In the genomic region with DNA sequence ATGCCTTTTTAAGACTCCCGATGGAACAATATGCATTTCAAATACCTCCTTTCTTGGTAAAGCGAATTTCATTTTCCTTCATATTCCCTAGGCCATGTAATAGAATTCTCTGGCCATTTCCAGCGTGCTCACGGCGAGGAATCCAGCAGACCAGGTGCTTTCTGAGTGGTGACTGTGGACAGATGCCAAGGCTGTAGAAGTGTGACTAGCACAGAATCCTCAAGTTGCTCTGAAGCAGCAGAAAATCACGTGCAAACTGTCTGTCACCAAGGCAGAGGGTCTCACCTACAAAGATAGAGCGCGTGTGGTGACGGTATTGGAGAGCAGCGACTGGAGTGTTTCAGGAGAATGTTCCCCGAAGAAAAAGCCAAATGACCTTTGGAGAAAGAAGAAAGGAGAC, we compare ENCODE assay signal across 20 mouse cellular contexts. TPM values are rescaled to one million over a fixed set of nuclear protein-coding genes. Genes with fewer than 3 reads are reported as not detected.
DNase-seq lines count a peak whose midpoint lies in the region; ATAC-seq and TF ChIP-seq lines count a peak whose summit lies in the region.
"Had no signal": no experiment of that assay in that cellular context is flagged by ENCODE, and none has a peak within 500 bp of the region (broad histone marks: within the 10 kb centered on the region; RNA-seq: fewer than 3 reads in every experiment).

No protein-coding gene starts in this region.

- WGBS in heart, embryonic 12.5 days, result 55% methylated on average over 11 of the region's 11 CpGs
- 44% methylated on average over 11 of the region's 11 CpGs for WGBS in heart, postnatal 0 days

- intact Hi-C loops in heart, postnatal 36 days (cut with DNase I), result no loop called here
- intact Hi-C loops in heart, postnatal 25 days (cut with DNase I), result no loop called here

- no peak overlapping the region for H3K9ac ChIP-seq in heart, embryonic 12.5 days
- H3K9ac ChIP-seq in heart, postnatal 0 days (replicated peaks; ENCODE audit: low read depth, low read length), result no peak overlapping the region; the same call in 1 of the 2 replicates
- H3K9ac ChIP-seq: embryonic facial prominence, embryonic 12.5 days; forebrain, embryonic 15.5 days; hindbrain, embryonic 13.5 days had no signal

- H3ac ChIP-seq in C2C12 (ENCODE audit: control insufficient read depth, insufficient read length, low read depth), result peak overlapping the region; percentile 30

- no peak for TF ChIP-seq CTCF in heart, postnatal 0 days (IDR thresholded peaks at IDR 0.05; ENCODE audit: low read depth)
- TF ChIP-seq CTCF in C2C12 (IDR thresholded peaks at IDR 0.05; ENCODE audit: control insufficient read depth, insufficient read depth, insufficient read length), result no peak

- no peaks in the 10 kb centered on the region for H3K27me3 ChIP-seq in heart, embryonic 12.5 days (replicated peaks)
- H3K27me3 ChIP-seq in heart, postnatal 0 days (ENCODE audit: control insufficient read depth, insufficient read depth, low read length), result no peaks in the 10 kb centered on the region
- H3K27me3 ChIP-seq in C2C12 (ENCODE audit: control insufficient read depth, insufficient read depth, insufficient read length), result no peaks in the 10 kb centered on the region
- H3K27me3 ChIP-seq: embryonic facial prominence, embryonic 12.5 days; forebrain, embryonic 15.5 days; hindbrain, embryonic 13.5 days; Patski had no signal

- no peak overlapping the region for H3K4me3 ChIP-seq in heart, embryonic 12.5 days
- H3K4me3 ChIP-seq in heart, postnatal 0 days (ENCODE audit: low read depth, low read length), result no peak overlapping the region
- no peak overlapping the region for H3K4me3 ChIP-seq in C2C12 (ENCODE audit: insufficient read depth, poor library complexity, severe bottlenecking)
- H3K4me3 ChIP-seq: embryonic facial prominence, embryonic 12.5 days; forebrain, embryonic 15.5 days; heart, adult 2 months; hindbrain, embryonic 13.5 days had no signal

- peak overlapping the region; percentile 26; the same call in 1 of the 2 replicates for H3K4me2 ChIP-seq in heart, embryonic 12.5 days
- no peak overlapping the region for H3K4me2 ChIP-seq in heart, postnatal 0 days (ENCODE audit: low read depth, low read length)
- H3K4me2 ChIP-seq: embryonic facial prominence, embryonic 12.5 days; forebrain, embryonic 15.5 days; hindbrain, embryonic 13.5 days had no signal

- no peak overlapping the region for H3K27ac ChIP-seq in heart, embryonic 12.5 days (ENCODE audit: poor library complexity, severe bottlenecking)
- H3K27ac ChIP-seq in heart, postnatal 0 days (ENCODE audit: low read depth), result peak overlapping the region; percentile 15; the same call in 1 of the 2 replicates
- H3K27ac ChIP-seq: embryonic facial prominence, embryonic 12.5 days; forebrain, embryonic 15.5 days; heart, adult 2 months; hindbrain, embryonic 13.5 days; hindbrain, postnatal 0 days had no signal

- H3K36me3 ChIP-seq in heart, embryonic 12.5 days, result no peaks in the 10 kb centered on the region
- H3K36me3 ChIP-seq in heart, postnatal 0 days (replicated peaks; ENCODE audit: control insufficient read depth, insufficient read depth, low read length), result no peaks in the 10 kb centered on the region
- H3K36me3 ChIP-seq in C2C12 (ENCODE audit: control insufficient read depth, insufficient read depth), result no peaks in the 10 kb centered on the region
- H3K36me3 ChIP-seq: embryonic facial prominence, embryonic 12.5 days; forebrain, embryonic 15.5 days; hindbrain, embryonic 13.5 days had no signal

- no peaks in the 10 kb centered on the region for H3K79me2 ChIP-seq in C2C12 (ENCODE audit: control insufficient read depth, insufficient read depth)

- no peaks in the 10 kb centered on the region for H3K79me3 ChIP-seq in C2C12 (ENCODE audit: low read depth)

- TF ChIP-seq EP300 in heart, postnatal 0 days (IDR thresholded peaks at IDR 0.05; ENCODE audit: low read depth), result no peak

- peaks cover 5% of the 10 kb centered on the region for H3K4me1 ChIP-seq in heart, embryonic 12.5 days (replicated peaks)
- H3K4me1 ChIP-seq in heart, postnatal 0 days (ENCODE audit: control insufficient read depth, insufficient read depth), result no peaks in the 10 kb centered on the region
- H3K4me1 ChIP-seq: embryonic facial prominence, embryonic 12.5 days; forebrain, embryonic 15.5 days had no signal

- no peak for ATAC-seq in heart, embryonic 12.5 days (ENCODE audit: insufficient number of reproducible peaks, low FRiP score)
- peak; percentile 58; the same call in 1 of the 2 replicates for ATAC-seq in heart, postnatal 0 days (ENCODE audit: insufficient read depth, low read depth)
- ATAC-seq: activated CD4-positive, CD25-positive, alpha-beta regulatory T cell, adult 4 months; forebrain, embryonic 15.5 days; hindbrain, postnatal 0 days; Patski had no signal

- H3K9me3 ChIP-seq in heart, embryonic 12.5 days (replicated peaks), result no peaks in the 10 kb centered on the region
- H3K9me3 ChIP-seq in heart, postnatal 0 days (replicated peaks; ENCODE audit: control insufficient read depth, low read length), result no peaks in the 10 kb centered on the region
- H3K9me3 ChIP-seq: embryonic facial prominence, embryonic 12.5 days; forebrain, embryonic 15.5 days; hindbrain, embryonic 13.5 days had no signal

- DNase-seq in heart, postnatal 36 days, result no peak
- peak; percentile 32 for DNase-seq in heart, postnatal 0 days (ENCODE audit: low spot score)
- DNase-seq in heart, postnatal 25 days (ENCODE audit: low spot score), result no peak
- peak; percentile 17 for DNase-seq in kidney, adult 9 months
- no peak for DNase-seq in kidney, postnatal 25 days
- DNase-seq: adrenal gland, postnatal 14 days; B cell, adult 2 months; cerebellum, adult 11-12 months; cerebellum, adult 9-10 months; cerebellum, postnatal 25 days; gastrocnemius, postnatal 36 days; heart, adult 2 months had no signal

TF ChIP-seq in C2C12, 6 proteins besides CTCF, POLR2A, EP300 and RAD21:
- TF ChIP-seq MYOD1 (IDR thresholded peaks at IDR 0.05; ENCODE audit: control insufficient read depth, insufficient read length, low read depth) (no peak), CEBPB (IDR thresholded peaks at IDR 0.05; ENCODE audit: low read depth) (no peak), MAX (IDR thresholded peaks at IDR 0.05) (no peak), MYOG (IDR thresholded peaks at IDR 0.05; ENCODE audit: control insufficient read depth, extremely low read depth, insufficient read length) (no peak), FOSL1 (IDR thresholded peaks at IDR 0.05; ENCODE audit: insufficient read depth, low read length, poor library complexity, severe bottlenecking) (no peak), USF1 (IDR thresholded peaks at IDR 0.05; ENCODE audit: low read depth) (no peak)

RNA-seq across cellular contexts. Expression of gene Frs2, which starts 11.8 kb away (rescaled TPM):
- 23.4 and 25.0 TPM in 2 replicates for polyA plus RNA-seq in heart, embryonic 12.5 days (2016; fragmentation: Nextera tagmentation; extraction: Ambion mirVana)
- total RNA-seq in heart, postnatal 36 days (2021), result 10 to 100 TPM; 16.2 to 17.7 TPM
- 13.2 and 14.1 TPM in 2 replicates for total RNA-seq in heart, postnatal 0 days (2014; rRNA removed; ENCODE audit: low replicate concordance)
- 12.8 and 13.6 TPM in 2 replicates for polyA plus RNA-seq in heart, postnatal 0 days (2015; fragmentation: Nextera tagmentation; extraction: Ambion mirVana)
- 10 to 100 TPM; 16.3 to 17.1 TPM for total RNA-seq in heart, postnatal 25 days (2021)
- polyA plus RNA-seq in C2C12 (2012; fragmentation: generic; extraction: Trizol), result 11.0 TPM

Comparison
In these comparisons a context has a peak if more than half of its experiments do, and no peak if none do; other contexts are left out.
1. DNase-seq: peak in heart, postnatal 0 days (single experiment) and kidney, adult 9 months (single experiment); none in heart, postnatal 36 days (0 of 2), heart, postnatal 25 days (single experiment) and kidney, postnatal 25 days (0 of 2).